Mouse (Mus musculus): ENCODE results near the gene Pcnt. TPM values are rescaled to one million over a fixed set of nuclear protein-coding genes. Genes with fewer than 3 reads are reported as not detected.

The Pcnt gene
- polyA plus RNA-seq (2012; rRNA removed) = 18.5 and 20.9 TPM in 2 replicates

GRCm38 (mm10) chr10:76442178-76443088, at the start of gene Pcnt:
TSS of gene Pcnt (minus strand) at chr10:76442786.

GRCm38 (mm10) chr10:76468203-76469162, 25.9 kb upstream of the Pcnt start, which contains the start of the genes Mcm3ap and Ybey:
TSS of gene Mcm3ap (plus strand) at chr10:76468927.
TSS of gene Ybey (minus strand) at chr10:76469114.

GRCm38 (mm10) chr10:76448851-76449250, 6.3 kb upstream of the Pcnt start, which contains the start of gene 2610028H24Rik:
TSS of gene 2610028H24Rik (plus strand) at chr10:76449081.

GRCm38 (mm10) chr10:76440281-76440680, 2.3 kb downstream of the Pcnt start, which contains the start of gene AC141477.1:
TSS of gene AC141477.1 (minus strand) at chr10:76440444.

GRCm38 (mm10) chr10:76344711-76345539, 97.7 kb downstream of the Pcnt start, which contains the start of gene Dip2a:
TSS of gene Dip2a (minus strand) at chr10:76345291.

Other genes starting within 250 kb of the Pcnt start
- 3.2 and 4.0 TPM in 2 replicates for gene Prmt2, start 204.9 kb downstream of the Pcnt start, polyA plus RNA-seq (2012; rRNA removed)
- gene S100b, start 188.9 kb downstream of the Pcnt start, polyA plus RNA-seq (2012; rRNA removed) = 0.03 and 0.11 TPM in 2 replicates
- 1.8 TPM in 2 replicates for gene Dip2a, start 97.5 kb downstream of the Pcnt start, polyA plus RNA-seq (2012; rRNA removed)
- not detected in 2 replicates for gene AC141477.1, start 2.3 kb downstream of the Pcnt start, polyA plus RNA-seq (2012; rRNA removed)
- not detected in 2 replicates for gene 2610028H24Rik, start 6.3 kb upstream of the Pcnt start, polyA plus RNA-seq (2012; rRNA removed)
- gene Mcm3ap, start 26.1 kb upstream of the Pcnt start, polyA plus RNA-seq (2012; rRNA removed) = 11.1 and 12.2 TPM in 2 replicates
- gene Ybey, start 26.3 kb upstream of the Pcnt start, polyA plus RNA-seq (2012; rRNA removed) = 1.4 and 1.5 TPM in 2 replicates
- gene Lss, start 88.8 kb upstream of the Pcnt start, polyA plus RNA-seq (2012; rRNA removed) = 28.7 and 31.6 TPM in 2 replicates
- gene Spatc1l, start 119.5 kb upstream of the Pcnt start, polyA plus RNA-seq (2012; rRNA removed) = 0.05 and 0.08 TPM in 2 replicates
- gene Ftcd, start 132.9 kb upstream of the Pcnt start, polyA plus RNA-seq (2012; rRNA removed) = 22.2 and 30.1 TPM in 2 replicates
- gene Col6a2, start 180.8 kb upstream of the Pcnt start, polyA plus RNA-seq (2012; rRNA removed) = 4.3 and 8.4 TPM in 2 replicates